Mouse (Mus musculus) forebrain, embryonic 14.5 days (tissue): ENCODE data around the gene Nrde2. TPM values are rescaled to one million over a fixed set of nuclear protein-coding genes. Genes with fewer than 3 reads are reported as not detected.

Experiments used
- ATAC-seq: fragments of 200-750 bp; cut with Nextera tagmentation; 2 replicates; pipeline ENCODE4 v1.8.0; 2017; ENCODE audit warnings: mild to moderate bottlenecking, moderate library complexity
- DNase-seq: peaks from one replicate; pipeline ENCODE4 v3.0.0-alpha.2; 2015; ENCODE audit warnings: low spot score
- H3K27ac ChIP-seq: fragments of 300-500 bp; sonication (generic); 2 replicates; pipeline ENCODE4 v1.5.1; 2014; ENCODE audit warnings: low read depth, mild to moderate bottlenecking, control low read depth, low read length, moderate library complexity
- H3K27me3 ChIP-seq: fragments of 300-500 bp; sonication (generic); replicated peaks from 2 replicates; pipeline ENCODE4 v1.6.1; 2014; ENCODE audit warnings: low read length, control low read depth, mixed read lengths; ENCODE audit not compliant: control insufficient read depth, insufficient read depth
- H3K36me3 ChIP-seq: fragments of 300-500 bp; sonication (generic); 2 replicates; pipeline ENCODE4 v1.6.1; 2014; ENCODE audit warnings: low read length, control low read depth; ENCODE audit not compliant: control insufficient read depth, insufficient read depth
- H3K4me1 ChIP-seq: fragments of 300-500 bp; sonication (generic); 2 replicates; pipeline ENCODE4 v1.6.1; 2014; ENCODE audit warnings: antibody characterized with exemption, low read length, control low read depth; ENCODE audit not compliant: control insufficient read depth, insufficient read depth
- H3K4me2 ChIP-seq: fragments of 300-500 bp; sonication (generic); 2 replicates; pipeline ENCODE4 v1.6.1; 2014; ENCODE audit warnings: mild to moderate bottlenecking, control low read depth, low read length
- H3K4me3 ChIP-seq: fragments of 300-500 bp; sonication (generic); 2 replicates; pipeline ENCODE4 v1.5.1; 2014; ENCODE audit warnings: low read depth, low read length, control low read depth
- H3K9ac ChIP-seq: fragments of 300-500 bp; sonication (generic); 2 replicates; pipeline ENCODE4 v1.6.1; 2014; ENCODE audit warnings: mild to moderate bottlenecking, low read length, control low read depth, moderate library complexity
- H3K9me3 ChIP-seq: fragments of 300-500 bp; sonication (generic); replicated peaks from 2 replicates; pipeline ENCODE4 v1.6.1; 2016; ENCODE audit warnings: low read length, control low read depth, mixed read lengths; ENCODE audit not compliant: control insufficient read depth
- WGBS: fragments of 180-500 bp; shearing (Covaris S2); extraction: QIAGEN DNeasy Blood & Tissue Kit; methylation state at CpG from one replicate; pipeline ENCODE4 v1.1.7; 2014; 5-methylcytosine and 5-hydroxymethylcytosine counted together
- polyA plus RNA-seq: library from polyadenylated mRNA; unstranded; fragments of >200 nt; fragmentation: Nextera tagmentation; extraction: Ambion mirVana; gene quantifications from 2 replicates; pipeline ENCODE4 v1.2.1, GENCODE M21; 2014

Gene Nrde2
- polyA plus RNA-seq, result 12.5 and 13.1 TPM in 2 replicates

DNA sequence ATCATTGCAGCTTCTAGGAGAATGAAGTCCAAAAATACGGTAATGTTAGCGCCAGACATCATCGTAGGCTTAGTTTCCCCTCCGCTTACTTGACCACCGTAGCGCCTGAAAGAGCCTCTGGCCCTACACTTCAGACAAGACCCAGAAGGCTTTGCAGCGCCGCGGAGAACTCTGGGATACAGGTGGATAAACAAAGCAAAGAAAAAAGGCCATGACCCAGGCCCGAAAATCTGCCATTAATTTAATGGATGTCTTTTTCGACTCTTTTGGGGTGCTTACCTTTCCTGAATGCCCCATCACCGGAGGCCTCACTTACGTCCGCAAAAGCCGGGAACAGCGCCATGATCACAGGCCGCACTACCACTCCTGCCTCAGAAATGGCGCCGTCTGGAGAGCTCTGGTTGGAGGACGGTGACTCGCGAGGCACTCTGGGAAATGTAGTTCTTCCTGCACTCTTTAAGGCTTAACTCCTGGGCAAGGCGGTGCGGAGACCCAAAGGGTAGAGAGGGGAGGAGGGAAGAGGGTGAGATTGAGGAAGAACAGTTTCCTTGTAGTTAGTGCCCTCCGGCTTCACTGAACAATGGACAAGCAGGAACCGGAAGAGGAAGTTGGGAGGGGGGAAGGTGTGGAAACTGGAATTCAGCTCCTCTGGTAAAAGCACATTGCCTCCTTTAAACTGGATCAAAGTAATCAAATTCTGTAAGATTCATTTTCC lies at the start of gene Nrde2:
Gene Nrde2 (minus strand): TSS at position 393 of the 715 bp plus-strand sequence.
- Histone ChIP-seq H3K36me3 (no peaks in the 10 kb centered on the region), H3K4me1 (peaks cover 5% of the 10 kb centered on the region; the same call in 1 of the 2 replicates), H3K9me3 (no peaks in the 10 kb centered on the region), H3K27ac (peak within 1 kb of the TSS; percentile 67), H3K27me3 (no peaks in the 10 kb centered on the region), H3K4me2 (peak within 1 kb of the TSS; percentile 59), H3K4me3 (peak within 1 kb of the TSS; percentile 50), H3K9ac (peak within 1 kb of the TSS; percentile 75)
- ATAC-seq (peak; percentile 100), DNase-seq (peak; percentile 97)
- under 1% methylated on average over 26 of the region's 26 CpGs for WGBS

DNA sequence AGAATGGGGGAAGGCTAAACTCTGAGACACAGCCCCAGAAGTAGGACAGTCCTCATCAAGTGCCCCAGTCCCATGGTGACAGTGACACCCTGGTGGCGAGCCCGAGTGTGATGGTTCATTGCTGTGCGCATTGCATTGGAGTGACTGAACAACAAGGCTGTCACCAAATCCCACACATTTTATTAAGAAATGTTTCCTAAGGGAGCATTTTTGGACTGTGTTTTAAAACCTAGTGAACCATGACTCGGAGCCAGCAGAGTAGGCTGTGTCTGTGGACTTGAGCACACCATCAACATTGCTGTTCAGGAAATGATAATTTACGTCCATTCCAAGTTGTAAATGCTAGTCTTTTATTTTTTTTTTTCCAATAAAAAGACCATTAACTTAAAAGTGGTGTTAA lies 47.5 kb upstream of the Nrde2 start:
- no peak overlapping the region for H3K27ac ChIP-seq
- H3K4me2 ChIP-seq, result no peak overlapping the region
- no peaks in the 10 kb centered on the region for H3K27me3 ChIP-seq
- H3K36me3 ChIP-seq, result peaks cover 78% of the 10 kb centered on the region
- H3K9me3 ChIP-seq, result no peaks in the 10 kb centered on the region
- ATAC-seq (no peak), DNase-seq (no peak)
- H3K4me1 ChIP-seq, result peaks cover 10% of the 10 kb centered on the region
- no peak overlapping the region for H3K9ac ChIP-seq
- WGBS, result 92% methylated on average over 5 of the region's 5 CpGs
- no peak overlapping the region for H3K4me3 ChIP-seq

DNA sequence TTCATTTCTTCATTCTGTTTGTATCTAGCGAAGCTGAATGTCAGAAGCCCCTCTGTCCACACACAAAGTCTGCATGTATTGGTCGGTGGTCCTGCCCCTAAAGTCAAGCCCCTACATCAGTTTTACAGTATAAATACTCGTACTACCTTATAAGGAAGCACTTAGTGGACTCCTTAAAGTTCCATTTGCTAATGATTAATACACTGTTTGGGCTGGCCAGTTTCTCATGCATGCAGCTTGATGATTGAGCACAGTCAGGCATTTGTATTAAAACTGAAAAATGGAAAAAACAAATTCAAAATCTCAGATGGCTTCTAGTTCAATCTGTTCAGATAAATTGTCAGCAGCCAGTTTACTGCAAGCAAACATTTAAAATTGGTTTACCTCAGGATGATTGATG lies 47.1 kb upstream of the Nrde2 start:
- no peak overlapping the region for H3K4me2 ChIP-seq
- no peaks in the 10 kb centered on the region for H3K27me3 ChIP-seq
- H3K36me3 ChIP-seq, result peaks cover 78% of the 10 kb centered on the region
- DNase-seq (no peak), ATAC-seq (no peak)
- peaks cover 10% of the 10 kb centered on the region for H3K4me1 ChIP-seq
- no peak overlapping the region for H3K9ac ChIP-seq
- no peak overlapping the region for H3K4me3 ChIP-seq
- H3K27ac ChIP-seq, result no peak overlapping the region
- WGBS, result 94% methylated on average over 3 of the region's 3 CpGs
- H3K9me3 ChIP-seq, result no peaks in the 10 kb centered on the region

DNA sequence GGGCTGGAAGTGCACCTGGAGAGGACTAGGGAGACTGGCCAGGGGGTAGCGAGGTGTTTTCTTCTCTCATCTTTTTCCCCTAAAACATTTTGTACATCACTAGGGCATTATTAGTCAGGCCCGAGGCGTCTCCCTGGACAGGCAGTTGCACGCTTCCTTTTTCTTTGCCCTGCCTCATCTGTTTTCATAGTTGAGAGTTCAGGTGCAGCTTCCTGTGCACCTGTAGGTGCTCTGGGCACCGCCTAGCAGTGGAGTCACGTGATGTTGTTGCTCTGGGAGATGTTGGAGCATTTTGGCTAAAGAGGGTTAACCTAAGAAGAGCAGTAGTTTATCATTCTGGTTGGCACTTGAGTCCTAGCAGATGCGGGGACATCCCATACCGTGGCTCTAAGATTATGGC lies 45.7 kb upstream of the Nrde2 start:
- Histone ChIP-seq H3K9ac (no peak overlapping the region), H3K27ac (no peak overlapping the region), H3K4me2 (no peak overlapping the region), H3K36me3 (peaks cover 78% of the 10 kb centered on the region), H3K4me3 (no peak overlapping the region), H3K27me3 (no peaks in the 10 kb centered on the region), H3K4me1 (peaks cover 16% of the 10 kb centered on the region), H3K9me3 (no peaks in the 10 kb centered on the region)
- WGBS, result 98% methylated on average over 8 of the region's 8 CpGs
- ATAC-seq (no peak), DNase-seq (no peak)

- H3K4me1 ChIP-seq, result peaks cover 20% of the 10 kb centered on the region
- peaks cover 65% of the 10 kb centered on the region for H3K36me3 ChIP-seq
- DNase-seq, result no peak
- no peaks in the 10 kb centered on the region for H3K27me3 ChIP-seq
- WGBS, result 41% methylated on average over 3 of the region's 3 CpGs
- H3K4me3 ChIP-seq, result no peak overlapping the region
- no peak overlapping the region for H3K27ac ChIP-seq
- no peaks in the 10 kb centered on the region for H3K9me3 ChIP-seq
- no peak overlapping the region for H3K4me2 ChIP-seq
- no peak overlapping the region for H3K9ac ChIP-seq
- ATAC-seq, result no peak
These were observed 44.3 kb upstream of the Nrde2 start for GRCm38 (mm10) chr12:100203759-100204158.

- under 1% methylated on average over 13 of the region's 13 CpGs for WGBS
- Histone ChIP-seq H3K4me1 (peaks cover 22% of the 10 kb centered on the region), H3K27ac (no peak overlapping the region), H3K27me3 (no peaks in the 10 kb centered on the region), H3K4me3 (peak overlapping the region; percentile 99), H3K36me3 (peaks cover 45% of the 10 kb centered on the region), H3K9ac (peak overlapping the region; percentile 32), H3K9me3 (no peaks in the 10 kb centered on the region), H3K4me2 (peak overlapping the region; percentile 95)
- DNase-seq (peak; percentile 99), ATAC-seq (peak; percentile 65)
These were observed 42.4 kb upstream of the Nrde2 start for GRCm38 (mm10) chr12:100201838-100202237.

DNA sequence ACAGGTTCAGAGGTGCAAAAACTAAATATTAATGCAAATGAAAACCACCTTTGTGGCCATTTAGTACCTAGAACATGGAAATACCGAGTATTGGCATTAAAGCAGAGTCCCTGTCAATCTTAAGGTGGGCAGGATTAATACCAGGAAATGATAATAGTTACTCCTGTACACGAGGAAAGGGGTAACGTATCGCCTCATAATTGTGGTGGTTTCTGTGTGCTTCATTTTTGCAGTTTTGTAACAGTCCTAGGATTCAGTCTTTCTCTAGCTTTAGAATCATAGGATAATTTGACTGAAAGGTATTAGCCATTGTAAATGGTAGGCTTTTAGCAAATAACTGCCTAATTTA lies 41.9 kb upstream of the Nrde2 start:
- Histone ChIP-seq H3K36me3 (peaks cover 40% of the 10 kb centered on the region), H3K4me2 (peak overlapping the region; percentile 95), H3K4me1 (peaks cover 22% of the 10 kb centered on the region), H3K4me3 (peak overlapping the region; percentile 99), H3K9ac (peak overlapping the region; percentile 97), H3K27ac (no peak overlapping the region), H3K27me3 (no peaks in the 10 kb centered on the region), H3K9me3 (no peaks in the 10 kb centered on the region)
- WGBS, result 28% methylated on average over 4 of the region's 4 CpGs
- no peak for DNase-seq
- no peak for ATAC-seq

DNA sequence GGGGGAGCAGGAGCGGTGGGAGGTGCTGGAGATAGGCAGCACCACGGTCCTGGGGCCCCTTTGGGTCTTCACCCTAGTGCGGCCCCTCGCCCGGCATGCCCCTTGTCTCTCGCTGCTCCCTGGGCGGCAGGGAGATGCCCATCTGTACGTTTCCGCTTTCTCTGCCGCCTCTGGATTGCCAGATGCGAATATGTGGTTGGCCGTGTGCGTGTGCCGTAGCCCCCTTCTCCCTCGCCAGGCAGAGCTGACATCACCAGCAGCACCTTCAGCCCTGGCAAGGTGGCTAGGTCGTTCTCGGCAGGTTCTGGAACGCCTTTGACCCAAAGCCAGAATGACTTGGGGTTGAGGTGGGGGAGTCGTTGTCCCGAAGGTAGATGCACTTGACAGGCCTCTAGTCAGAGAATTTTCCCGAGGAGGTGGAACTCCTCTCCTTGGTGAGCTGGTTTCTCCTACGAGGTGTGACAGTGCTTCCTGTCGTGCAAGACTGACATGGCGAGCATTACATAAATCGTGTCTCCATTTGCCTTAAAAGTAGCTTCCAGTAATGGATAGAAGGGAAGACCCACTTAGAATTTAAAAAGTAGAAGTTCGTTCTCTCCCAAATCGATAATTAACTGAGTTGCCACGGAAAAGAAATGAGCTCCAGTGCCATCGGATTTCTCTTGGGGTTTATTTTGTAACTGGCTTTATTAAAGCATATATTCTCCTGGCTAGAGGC lies 41.4 kb upstream of the Nrde2 start:
- DNase-seq (no peak), ATAC-seq (no peak; the same call in 1 of the 2 replicates)
- H3K36me3 ChIP-seq, result peaks cover 35% of the 10 kb centered on the region
- 6% methylated on average over 29 of the region's 29 CpGs for WGBS
- peak overlapping the region; percentile 97 for H3K9ac ChIP-seq
- H3K4me3 ChIP-seq, result peak overlapping the region; percentile 99
- H3K27me3 ChIP-seq, result no peaks in the 10 kb centered on the region
- no peaks in the 10 kb centered on the region for H3K9me3 ChIP-seq
- peak overlapping the region; percentile 85 for H3K27ac ChIP-seq
- H3K4me1 ChIP-seq, result peaks cover 22% of the 10 kb centered on the region
- peak overlapping the region; percentile 95 for H3K4me2 ChIP-seq
